Mouse (Mus musculus) heart, postnatal 0 days (tissue): ENCODE results near the gene Tap1. TPM values are rescaled to one million over a fixed set of nuclear protein-coding genes. Genes with fewer than 3 reads are reported as not detected.
A peak's percentile ranks its signal among the peaks of the same experiment; 100 is the strongest.
"Not testable (repeated sequence)": the region's sequence is repeated elsewhere in the genome, so short reads cannot be mapped to it uniquely, and the experiment has no call there.

Source experiments
- ATAC-seq: fragments of 200-750 bp; cut with Nextera tagmentation; 2 replicates; pipeline ENCODE4 v1.8.0; 2017; ENCODE audit warnings: low read depth, moderate number of reproducible peaks, moderate library complexity; ENCODE audit not compliant: insufficient read depth
- DNase-seq: peaks from one replicate; pipeline ENCODE4 v3.0.0-alpha.2; 2016; ENCODE audit warnings: low spot score
- H3K27ac ChIP-seq: fragments of 300-500 bp; sonication (generic); 2 replicates; pipeline ENCODE4 v1.5.1; 2014; ENCODE audit warnings: low read depth, mild to moderate bottlenecking
- H3K27me3 ChIP-seq: fragments of 300-500 bp; sonication (generic); 2 replicates; pipeline ENCODE4 v1.6.1; 2014; ENCODE audit warnings: low read length, mixed read lengths; ENCODE audit not compliant: control insufficient read depth, insufficient read depth
- H3K36me3 ChIP-seq: fragments of 300-500 bp; sonication (generic); replicated peaks from 2 replicates; pipeline ENCODE4 v1.6.1; 2014; ENCODE audit warnings: low read length, mixed read lengths; ENCODE audit not compliant: control insufficient read depth, insufficient read depth
- H3K4me1 ChIP-seq: fragments of 300-500 bp; sonication (generic); 2 replicates; pipeline ENCODE4 v1.6.1; 2014; ENCODE audit warnings: antibody characterized with exemption; ENCODE audit not compliant: control insufficient read depth, insufficient read depth
- H3K4me2 ChIP-seq: fragments of 300-500 bp; sonication (generic); 2 replicates; pipeline ENCODE4 v1.6.1; 2014; ENCODE audit warnings: low read depth, mild to moderate bottlenecking, low read length, moderate library complexity
- H3K4me3 ChIP-seq: fragments of 300-500 bp; sonication (generic); 2 replicates; pipeline ENCODE4 v1.5.1; 2014; ENCODE audit warnings: low read depth, low read length
- H3K9ac ChIP-seq: fragments of 300-500 bp; sonication (generic); replicated peaks from 2 replicates; pipeline ENCODE4 v1.6.1; 2014; ENCODE audit warnings: low read depth, low read length, mixed read lengths
- H3K9me3 ChIP-seq: fragments of 300-500 bp; sonication (generic); replicated peaks from 2 replicates; pipeline ENCODE4 v1.6.1; 2016; ENCODE audit warnings: low read length; ENCODE audit not compliant: control insufficient read depth
- CTCF ChIP-seq: IDR thresholded peaks from 2 replicates; pipeline ENCODE4 v1.5.1; 2016; ENCODE audit warnings: antibody characterized with exemption, control low read depth, low read depth
- EP300 ChIP-seq: IDR thresholded peaks from 2 replicates; pipeline ENCODE4 v1.6.1; 2016; ENCODE audit warnings: antibody characterized with exemption, low read depth
- WGBS: fragments of 180-500 bp; shearing (Covaris S2); extraction: QIAGEN DNeasy Blood & Tissue Kit; methylation state at CpG from one replicate; pipeline ENCODE4 v1.1.7; 2014; 5-methylcytosine and 5-hydroxymethylcytosine counted together
- polyA plus RNA-seq: library from polyadenylated mRNA; unstranded; fragments of >200 nt; fragmentation: Nextera tagmentation; extraction: Ambion mirVana; gene quantifications from 2 replicates; pipeline ENCODE4 v1.2.1, GENCODE M21; 2015
- total RNA-seq: library from RNA; depleted of rRNA; stranded (reverse); fragments of >200 nt; gene quantifications from 2 replicates; pipeline ENCODE4 v1.2.3, GENCODE M21; 2014; ENCODE audit warnings: low replicate concordance

Tap1 gene
- total and polyA plus RNA-seq, 2 experiments from 2014 or later: 3.7 to 10.7 TPM

- H3K36me3 ChIP-seq: no peaks in the 10 kb centered on the region
- TF ChIP-seq EP300 (no peak), CTCF (no peak)
- 75% methylated on average over 3 of the region's 3 CpGs for WGBS
- H3K9ac ChIP-seq: no peak overlapping the region
- H3K4me2 ChIP-seq: no peak overlapping the region
- no peaks in the 10 kb centered on the region for H3K4me1 ChIP-seq
- ATAC-seq (no peak), DNase-seq (no peak)
- H3K27ac ChIP-seq: no peak overlapping the region
- no peaks in the 10 kb centered on the region for H3K27me3 ChIP-seq
- H3K4me3 ChIP-seq: no peak overlapping the region
- H3K9me3 ChIP-seq: no peaks in the 10 kb centered on the region
Observed at GRCm38 (mm10) chr17:34224816-34225215, 37.5 kb downstream of the Tap1 start.

DNA sequence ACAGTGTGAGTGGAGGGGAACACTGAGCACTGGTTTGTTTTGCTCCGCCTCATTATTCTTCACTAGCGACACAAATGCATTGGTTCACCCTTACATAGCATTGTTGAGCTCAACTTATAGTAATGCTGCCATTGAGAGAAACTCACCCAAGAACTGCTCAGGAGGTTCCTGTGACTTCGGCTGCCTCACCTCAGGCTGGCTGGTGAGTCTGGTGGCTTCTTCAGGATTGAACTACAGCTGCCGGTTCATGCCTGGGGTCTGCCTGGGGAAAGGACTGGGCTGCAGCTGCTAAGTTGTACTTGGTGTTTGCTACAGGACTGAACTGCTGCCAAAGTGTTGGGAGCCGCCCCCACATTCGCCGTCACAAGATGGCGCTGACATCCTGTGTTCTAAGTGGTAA is 38.1 kb downstream of the Tap1 start:
- Histone ChIP-seq H3K4me2 (no peak overlapping the region), H3K9me3 (no peaks in the 10 kb centered on the region), H3K4me3 (no peak overlapping the region), H3K27ac (no peak overlapping the region), H3K36me3 (no peaks in the 10 kb centered on the region), H3K9ac (no peak overlapping the region), H3K27me3 (no peaks in the 10 kb centered on the region), H3K4me1 (no peaks in the 10 kb centered on the region)
- TF ChIP-seq CTCF: no peak
- no peak for TF ChIP-seq EP300
- no peak for ATAC-seq
- no peak for DNase-seq
- WGBS: 89% methylated on average over 8 of the region's 8 CpGs

DNA sequence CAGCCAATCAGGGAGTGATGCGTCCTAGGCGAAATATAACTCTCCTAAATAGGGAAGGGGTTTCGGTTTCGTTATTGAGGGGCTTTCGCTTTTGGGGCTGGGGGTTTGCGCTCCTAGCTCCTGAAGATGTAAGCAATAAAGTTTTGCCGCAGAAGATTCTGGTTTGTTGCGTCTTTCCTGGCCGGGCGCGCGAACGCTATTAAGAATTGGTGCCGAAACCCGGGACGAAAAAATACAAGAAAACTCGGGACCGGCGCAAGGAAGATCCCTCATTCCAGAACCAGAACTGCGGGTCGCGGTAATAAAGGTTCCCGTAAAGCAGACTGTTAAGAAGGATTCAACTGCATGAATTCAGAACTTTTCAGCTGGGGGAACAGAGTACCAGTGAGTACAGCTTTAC is 38.6 kb downstream of the Tap1 start:
- not testable (repeated sequence) for DNase-seq, H3K9ac ChIP-seq, H3K27ac ChIP-seq, H3K27me3 ChIP-seq, H3K36me3 ChIP-seq, H3K4me1 ChIP-seq, ATAC-seq, H3K9me3 ChIP-seq, H3K4me3 ChIP-seq, H3K4me2 ChIP-seq
- 96% methylated on average over 13 of the region's 23 CpGs for WGBS

GRCm38 (mm10) chr17:34230971-34231370 is 43.6 kb downstream of the Tap1 start:
- not testable (repeated sequence) for H3K4me3 ChIP-seq, H3K27me3 ChIP-seq, H3K27ac ChIP-seq, H3K36me3 ChIP-seq, H3K4me2 ChIP-seq, DNase-seq, H3K9ac ChIP-seq, ATAC-seq, H3K9me3 ChIP-seq, H3K4me1 ChIP-seq
- WGBS: 90% methylated on average over 5 of the region's 9 CpGs

DNA sequence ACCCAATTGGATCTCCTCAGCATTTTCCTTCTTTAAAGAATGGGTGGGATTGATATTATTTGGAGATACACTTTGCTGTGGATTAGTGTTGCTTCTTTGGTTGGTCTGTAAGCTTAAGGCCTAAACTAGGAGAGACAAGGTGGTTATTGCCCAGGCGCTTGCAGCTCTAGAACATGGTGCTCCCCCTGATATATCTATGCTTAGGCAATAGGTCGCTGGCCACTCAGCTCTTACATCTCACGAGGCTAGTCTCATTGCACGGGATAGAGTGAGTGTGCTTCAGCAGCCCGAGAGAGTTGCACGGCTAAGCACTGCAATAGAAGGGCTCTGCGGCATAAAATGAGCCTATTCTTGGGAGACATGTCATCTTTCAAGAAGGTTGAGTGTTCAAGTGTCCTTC is 44.7 kb downstream of the Tap1 start:
- H3K9ac ChIP-seq, DNase-seq, H3K27ac ChIP-seq, H3K4me2 ChIP-seq, H3K36me3 ChIP-seq, ATAC-seq, H3K4me3 ChIP-seq, H3K4me1 ChIP-seq, H3K27me3 ChIP-seq, H3K9me3 ChIP-seq: not testable (repeated sequence)
- WGBS: 96% methylated on average over 4 of the region's 7 CpGs

GRCm38 (mm10) chr17:34234926-34235325 is 47.6 kb downstream of the Tap1 start:
- no peak overlapping the region for H3K4me2 ChIP-seq
- no peaks in the 10 kb centered on the region for H3K9me3 ChIP-seq
- no peak overlapping the region for H3K4me3 ChIP-seq
- DNase-seq: peak; percentile 59
- H3K27me3 ChIP-seq: no peaks in the 10 kb centered on the region
- H3K36me3 ChIP-seq: no peaks in the 10 kb centered on the region
- ATAC-seq: peak; percentile 58; the same call in 1 of the 2 replicates
- 42% methylated on average over 9 of the region's 9 CpGs for WGBS
- TF ChIP-seq EP300: no peak
- TF ChIP-seq CTCF: peak; percentile 94
- no peaks in the 10 kb centered on the region for H3K4me1 ChIP-seq
- no peak overlapping the region for H3K9ac ChIP-seq
- no peak overlapping the region for H3K27ac ChIP-seq
